Mouse (Mus musculus) urinary bladder, postnatal 4 days (tissue): ENCODE data around the gene Dnajb6.

ENCODE experiments used
- DNase-seq, 2 experiments: peaks; one replicate each; pipeline ENCODE4 v3.0.0; 2021 to 2022; ENCODE audit warnings: low spot score in 2 of 2

Dnajb6 gene

DNA sequence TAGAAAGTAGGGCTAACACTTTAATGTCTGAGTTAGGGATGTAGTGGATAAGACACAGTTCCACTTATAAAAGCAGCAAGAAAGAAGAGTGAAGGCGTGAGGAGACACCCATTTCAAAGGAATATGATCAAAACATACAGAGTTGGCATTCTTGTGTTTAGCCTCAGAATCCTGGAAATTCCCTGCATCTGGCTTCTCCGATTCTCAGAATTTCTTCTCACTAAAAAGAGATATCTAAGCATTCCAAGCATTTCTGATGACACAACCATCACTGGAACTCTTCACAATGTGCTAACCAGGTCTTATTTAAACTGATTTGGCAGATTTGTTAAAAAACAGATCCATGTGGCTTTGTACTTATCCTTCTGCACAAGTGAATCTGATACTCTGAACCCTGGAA, 112.6 kb downstream of the Dnajb6 start:
- no peak for DNase-seq

- DNase-seq, result no peak
Measured at GRCm38 (mm10) chr5:29852376-29852775, 116.9 kb downstream of the Dnajb6 start.

DNA sequence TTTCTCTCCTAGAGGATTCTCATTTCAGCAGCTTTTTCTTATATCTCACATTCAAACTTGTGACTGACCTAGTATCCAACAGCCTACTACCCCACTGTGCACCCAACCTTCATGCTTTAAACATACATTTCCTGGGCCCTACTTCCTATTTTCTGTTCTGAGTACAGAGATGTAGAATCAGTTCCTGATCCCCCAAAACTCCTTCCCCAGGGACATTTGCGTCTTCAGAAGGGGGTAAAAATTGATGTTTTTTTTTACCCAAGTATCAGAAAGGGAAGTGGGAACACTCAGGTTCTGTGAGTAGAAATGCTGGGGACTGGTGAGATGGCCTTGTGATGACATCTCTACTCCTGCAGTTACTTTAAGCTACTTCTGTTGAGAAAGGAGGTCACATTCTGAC, 117.5 kb downstream of the Dnajb6 start:
- no peak for DNase-seq

GRCm38 (mm10) chr5:29854376-29854775, 118.9 kb downstream of the Dnajb6 start:
- DNase-seq, result no peak

GRCm38 (mm10) chr5:29854971-29855370, 119.5 kb downstream of the Dnajb6 start:
- no peak for DNase-seq

GRCm38 (mm10) chr5:29861522-29861921, 126.0 kb downstream of the Dnajb6 start:
- DNase-seq, result no peak

DNA sequence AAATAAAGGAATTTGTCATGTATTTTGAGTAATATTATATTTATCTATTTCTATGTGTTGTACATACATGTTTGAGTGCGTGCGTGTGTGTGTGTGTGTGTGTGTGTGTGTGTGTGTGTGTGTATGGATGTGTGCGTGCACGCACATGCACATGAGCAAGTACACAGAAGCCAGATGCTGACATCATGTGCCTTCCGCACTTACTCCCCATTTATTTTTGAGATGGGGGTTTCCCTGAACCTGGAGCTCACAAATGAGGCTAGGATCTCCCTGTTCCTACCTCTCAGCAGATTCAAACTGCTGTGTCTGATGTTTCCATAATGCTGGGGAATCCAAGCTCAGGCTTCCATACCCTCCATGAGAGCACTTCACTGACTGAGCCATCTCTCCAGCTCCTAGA, 126.9 kb downstream of the Dnajb6 start:
- DNase-seq, result no peak

DNA sequence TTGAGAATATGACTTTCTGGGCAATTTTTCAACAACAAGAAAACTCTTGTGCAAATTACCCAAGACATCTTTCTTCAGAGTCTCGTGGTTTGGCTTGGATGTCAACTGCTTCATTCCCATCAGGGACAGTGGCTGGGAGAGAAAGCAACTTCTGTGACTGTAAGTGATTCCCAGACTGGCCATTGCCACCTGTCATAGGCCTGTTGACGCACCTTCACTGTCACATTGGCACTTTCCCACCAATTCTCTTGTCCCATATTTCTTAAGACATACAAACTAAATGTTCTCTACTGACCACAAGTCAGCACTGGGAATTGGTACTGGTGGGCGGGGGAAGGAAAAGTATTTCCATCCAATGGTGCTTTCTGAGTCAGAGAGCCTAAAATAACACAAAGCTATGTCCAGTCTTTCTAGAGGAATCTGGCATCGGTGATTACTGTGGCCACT, 128.8 kb downstream of the Dnajb6 start:
- DNase-seq, result no peak

DNA sequence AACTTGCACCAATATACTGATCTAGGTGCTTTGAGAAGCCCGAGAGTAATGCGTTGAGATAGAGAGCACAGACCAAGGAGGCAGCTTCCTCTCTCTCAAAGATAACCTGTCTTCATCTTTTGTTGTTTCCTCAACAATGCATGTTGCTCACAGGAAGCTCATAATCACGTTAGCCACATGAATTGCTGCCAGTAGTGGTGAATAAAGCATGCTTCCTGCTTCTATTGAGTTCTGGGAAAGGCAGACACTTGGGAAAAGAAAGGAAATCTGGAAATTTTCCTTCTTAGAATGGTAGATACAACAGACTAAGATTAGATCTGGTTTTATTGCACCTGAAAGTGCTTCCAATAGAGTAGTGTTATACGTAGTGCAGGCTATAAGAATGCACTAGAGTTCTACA, 129.5 kb downstream of the Dnajb6 start:
- no peak for DNase-seq
